Mouse (Mus musculus) liver, embryonic 15.5 days (tissue): ENCODE measurements around the gene Atg7. TPM values are rescaled to one million over a fixed set of nuclear protein-coding genes. Genes with fewer than 3 reads are reported as not detected.

Experiments used
- ATAC-seq: fragments of 200-750 bp; cut with Nextera tagmentation; 2 replicates; pipeline ENCODE4 v1.8.0; 2017; ENCODE audit warnings: moderate number of reproducible peaks, mild to moderate bottlenecking, moderate library complexity; ENCODE audit not compliant: insufficient read depth
- H3K27ac ChIP-seq: fragments of 300-500 bp; sonication (generic); replicated peaks from 2 replicates; pipeline ENCODE4 v1.5.1; 2015; ENCODE audit warnings: mild to moderate bottlenecking, inconsistent platforms
- H3K27me3 ChIP-seq: fragments of 300-500 bp; sonication (generic); 2 replicates; pipeline ENCODE4 v1.6.1; 2015; ENCODE audit warnings: mild to moderate bottlenecking, inconsistent platforms
- H3K36me3 ChIP-seq: fragments of 300-500 bp; sonication (generic); replicated peaks from 2 replicates; pipeline ENCODE4 v1.6.1; 2015; ENCODE audit warnings: moderate library complexity, mild to moderate bottlenecking, inconsistent platforms
- H3K4me1 ChIP-seq: fragments of 300-500 bp; sonication (generic); replicated peaks from 2 replicates; pipeline ENCODE4 v1.6.1; 2015; ENCODE audit warnings: inconsistent platforms
- H3K4me2 ChIP-seq: fragments of 300-500 bp; sonication (generic); 2 replicates; pipeline ENCODE4 v1.6.1; 2015; ENCODE audit warnings: moderate library complexity, mild to moderate bottlenecking, inconsistent platforms
- H3K4me3 ChIP-seq: fragments of 300-500 bp; sonication (generic); replicated peaks from 2 replicates; pipeline ENCODE4 v1.5.1; 2015; ENCODE audit warnings: mild to moderate bottlenecking, inconsistent platforms
- H3K9ac ChIP-seq: fragments of 300-500 bp; sonication (generic); 2 replicates; pipeline ENCODE4 v1.6.1; 2015; ENCODE audit warnings: moderate library complexity, mild to moderate bottlenecking, inconsistent platforms
- H3K9me3 ChIP-seq: fragments of 300-500 bp; sonication (generic); replicated peaks from 2 replicates; pipeline ENCODE4 v1.6.1; 2016; ENCODE audit warnings: inconsistent platforms
- WGBS: fragments of 180-500 bp; shearing (Covaris S2); methylation state at CpG from one replicate; pipeline ENCODE4 v1.1.7; 2015; ENCODE audit warnings: mixed read lengths; ENCODE audit not compliant: insufficient replicate concordance; 5-methylcytosine and 5-hydroxymethylcytosine counted together
- polyA plus RNA-seq: library from polyadenylated mRNA; unstranded; fragments of >200 nt; fragmentation: Nextera tagmentation; extraction: Ambion mirVana; gene quantifications from 2 replicates; pipeline ENCODE4 v1.2.1, GENCODE M21; 2015

Gene Atg7
- polyA plus RNA-seq, 1 experiment from 2014 or later = 12.5 TPM

- no peak for ATAC-seq
- H3K9ac ChIP-seq = no peak overlapping the region
- 62% methylated on average over 1 of the region's 1 CpGs for WGBS
- H3K4me3 ChIP-seq = no peak overlapping the region
- H3K4me2 ChIP-seq = no peak overlapping the region
- no peaks in the 10 kb centered on the region for H3K9me3 ChIP-seq
- no peaks in the 10 kb centered on the region for H3K36me3 ChIP-seq
- no peaks in the 10 kb centered on the region for H3K27me3 ChIP-seq
- no peak overlapping the region for H3K27ac ChIP-seq
- H3K4me1 ChIP-seq = no peaks in the 10 kb centered on the region
These were observed 162.0 kb downstream of the Atg7 start for GRCm38 (mm10) chr6:114804866-114805265.

GRCm38 (mm10) chr6:114805927-114806326 lies 163.0 kb downstream of the Atg7 start:
- Histone ChIP-seq H3K4me2 (no peak overlapping the region), H3K9me3 (no peaks in the 10 kb centered on the region), H3K9ac (no peak overlapping the region), H3K27ac (no peak overlapping the region), H3K4me1 (no peaks in the 10 kb centered on the region), H3K4me3 (no peak overlapping the region), H3K36me3 (no peaks in the 10 kb centered on the region), H3K27me3 (no peaks in the 10 kb centered on the region)
- WGBS = 81% methylated on average over 4 of the region's 4 CpGs
- ATAC-seq = no peak

- Histone ChIP-seq H3K4me1 (no peaks in the 10 kb centered on the region), H3K4me2 (no peak overlapping the region), H3K27me3 (no peaks in the 10 kb centered on the region), H3K27ac (no peak overlapping the region), H3K4me3 (no peak overlapping the region), H3K9ac (no peak overlapping the region), H3K36me3 (no peaks in the 10 kb centered on the region), H3K9me3 (no peaks in the 10 kb centered on the region)
- 45% methylated on average over 3 of the region's 3 CpGs for WGBS
- ATAC-seq = no peak
These were observed 164.6 kb downstream of the Atg7 start for GRCm38 (mm10) chr6:114807474-114807873.

DNA sequence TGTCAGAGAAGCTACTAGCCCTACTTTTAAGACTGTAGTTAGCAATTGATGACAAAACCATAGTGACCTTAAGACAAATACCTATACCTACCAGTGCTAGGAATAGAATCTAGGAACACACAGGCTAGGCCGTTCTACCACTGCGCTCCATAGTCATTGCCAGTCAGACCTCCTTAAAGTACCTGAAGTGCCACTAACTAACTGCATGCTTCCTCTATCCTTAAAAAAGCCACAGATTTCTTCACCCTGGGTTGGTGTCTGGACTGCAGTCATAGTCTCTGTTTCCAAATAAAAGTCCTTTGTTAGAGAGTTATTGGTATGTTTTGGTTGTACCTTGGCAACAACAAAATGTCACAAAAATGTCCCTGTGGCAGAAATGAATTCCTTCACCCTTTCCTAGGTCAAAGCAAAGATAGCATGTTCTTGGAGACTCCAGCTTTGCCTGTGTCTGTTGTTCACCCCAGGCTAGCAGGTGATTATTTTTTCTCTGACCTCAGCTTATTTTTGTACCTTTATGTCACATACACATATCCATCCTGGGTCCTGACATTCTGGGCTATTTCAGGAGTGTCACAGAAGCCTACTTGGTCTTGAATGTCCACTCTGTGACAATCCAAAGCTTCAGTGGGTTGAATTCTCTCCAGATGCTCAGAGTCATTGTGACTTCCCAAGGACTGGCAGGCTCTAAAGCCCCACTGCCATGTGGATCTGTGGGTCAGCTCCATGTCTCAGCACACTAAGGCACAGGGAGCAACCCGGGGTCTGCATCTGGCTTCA lies 165.9 kb downstream of the Atg7 start:
- Histone ChIP-seq H3K9me3 (no peaks in the 10 kb centered on the region), H3K27ac (no peak overlapping the region), H3K4me3 (no peak overlapping the region), H3K36me3 (no peaks in the 10 kb centered on the region), H3K27me3 (no peaks in the 10 kb centered on the region), H3K4me2 (no peak overlapping the region), H3K9ac (no peak overlapping the region), H3K4me1 (no peaks in the 10 kb centered on the region)
- 79% methylated on average over 3 of the region's 3 CpGs for WGBS
- no peak for ATAC-seq

DNA sequence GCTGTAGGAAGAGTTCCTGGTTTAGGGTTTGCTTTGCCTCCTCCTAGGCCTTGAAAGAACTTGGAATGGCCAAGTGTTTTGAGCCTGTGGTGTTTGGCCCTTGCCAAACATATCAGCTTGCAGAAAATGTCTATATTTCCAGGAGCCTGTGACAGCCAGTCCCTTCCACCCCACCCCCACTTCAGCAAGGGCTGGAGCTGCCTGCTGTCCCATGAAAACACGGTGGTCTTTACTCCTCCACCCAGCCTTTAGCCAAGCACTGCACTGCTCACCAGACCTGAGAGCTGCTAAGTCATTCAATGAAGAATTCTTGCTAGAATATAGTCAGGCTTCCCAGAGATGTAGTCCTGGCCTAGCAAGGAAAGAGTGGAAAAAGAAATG lies 166.5 kb downstream of the Atg7 start:
- Histone ChIP-seq H3K9me3 (no peaks in the 10 kb centered on the region), H3K27ac (no peak overlapping the region), H3K27me3 (no peaks in the 10 kb centered on the region), H3K4me3 (no peak overlapping the region), H3K9ac (no peak overlapping the region), H3K4me1 (no peaks in the 10 kb centered on the region), H3K36me3 (no peaks in the 10 kb centered on the region), H3K4me2 (no peak overlapping the region)
- ATAC-seq = no peak
- WGBS = 57% methylated on average over 1 of the region's 1 CpGs

DNA sequence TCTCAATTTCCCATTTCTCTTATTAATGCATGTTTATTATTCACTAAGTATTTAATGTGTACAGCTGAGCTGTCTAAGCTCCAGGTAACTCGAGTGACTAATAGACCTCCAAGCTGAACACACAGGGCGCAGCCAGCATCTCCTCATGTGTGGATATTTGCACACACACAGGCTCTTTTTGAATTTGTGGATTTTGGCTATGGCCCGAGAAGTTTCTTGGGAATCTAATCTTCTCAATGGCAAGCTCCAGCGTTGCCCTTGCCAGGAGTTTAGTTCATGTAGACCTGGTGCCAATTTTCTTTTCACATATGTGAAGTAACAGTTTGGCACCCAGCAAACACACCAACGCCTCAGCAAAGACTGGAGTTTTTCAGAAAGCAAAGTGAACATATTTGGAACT lies 169.4 kb downstream of the Atg7 start:
- Histone ChIP-seq H3K27ac (no peak overlapping the region), H3K36me3 (no peaks in the 10 kb centered on the region), H3K27me3 (no peaks in the 10 kb centered on the region), H3K4me1 (no peaks in the 10 kb centered on the region), H3K4me2 (no peak overlapping the region), H3K4me3 (no peak overlapping the region), H3K9me3 (no peaks in the 10 kb centered on the region), H3K9ac (no peak overlapping the region)
- ATAC-seq = no peak
- WGBS = 59% methylated on average over 5 of the region's 5 CpGs

GRCm38 (mm10) chr6:114812779-114813178 lies 169.9 kb downstream of the Atg7 start:
- Histone ChIP-seq H3K9me3 (no peaks in the 10 kb centered on the region), H3K4me1 (no peaks in the 10 kb centered on the region; the same call in 1 of the 2 replicates), H3K4me2 (no peak overlapping the region), H3K36me3 (no peaks in the 10 kb centered on the region), H3K27ac (no peak overlapping the region), H3K27me3 (no peaks in the 10 kb centered on the region), H3K9ac (no peak overlapping the region), H3K4me3 (no peak overlapping the region)
- 61% methylated on average over 4 of the region's 4 CpGs for WGBS
- ATAC-seq = no peak

DNA sequence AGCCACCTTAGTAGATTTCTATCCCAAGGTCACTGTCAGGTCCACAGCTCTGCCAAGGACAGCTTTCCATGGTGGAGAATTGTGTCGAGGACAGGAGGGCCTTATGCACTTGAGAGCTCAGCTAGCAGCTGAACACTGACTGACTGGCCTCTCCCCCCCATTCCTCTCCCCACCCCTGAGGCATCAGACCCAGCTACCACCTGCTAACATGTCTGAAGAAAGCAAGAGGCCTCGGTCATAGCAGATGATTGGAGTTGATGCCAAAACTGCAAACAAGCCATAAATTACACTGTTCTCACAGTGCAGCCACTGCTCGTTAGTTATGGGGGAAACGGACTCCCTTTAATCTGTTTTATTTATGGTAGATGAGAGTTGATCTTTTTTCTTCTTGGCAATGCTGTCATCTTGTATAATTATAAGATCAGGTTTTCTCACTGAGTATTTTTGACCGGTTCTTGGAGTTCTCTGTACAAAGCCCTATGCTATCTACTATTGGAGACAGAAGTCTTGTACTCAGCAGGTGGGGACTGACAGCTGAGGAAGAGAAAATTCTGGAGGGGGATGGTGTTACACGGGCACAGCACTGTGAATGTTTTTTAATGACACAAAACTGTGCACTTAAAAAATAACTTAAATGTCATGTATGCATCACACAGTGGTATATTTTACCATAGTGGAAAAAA lies 171.4 kb downstream of the Atg7 start:
- no peak for ATAC-seq
- Histone ChIP-seq H3K27me3 (no peaks in the 10 kb centered on the region), H3K27ac (no peak overlapping the region), H3K9ac (no peak overlapping the region), H3K4me1 (peaks cover 6% of the 10 kb centered on the region), H3K4me3 (no peak overlapping the region), H3K36me3 (no peaks in the 10 kb centered on the region), H3K4me2 (no peak overlapping the region), H3K9me3 (no peaks in the 10 kb centered on the region)
- WGBS = 64% methylated on average over 6 of the region's 6 CpGs

- H3K4me3 ChIP-seq = no peak overlapping the region
- H3K36me3 ChIP-seq = no peaks in the 10 kb centered on the region
- no peak overlapping the region for H3K9ac ChIP-seq
- ATAC-seq = no peak
- no peaks in the 10 kb centered on the region for H3K9me3 ChIP-seq
- 70% methylated on average over 5 of the region's 5 CpGs for WGBS
- H3K4me2 ChIP-seq = no peak overlapping the region
- no peak overlapping the region for H3K27ac ChIP-seq
- no peaks in the 10 kb centered on the region for H3K27me3 ChIP-seq
- peaks cover 7% of the 10 kb centered on the region for H3K4me1 ChIP-seq
These were observed 172.2 kb downstream of the Atg7 start for GRCm38 (mm10) chr6:114814882-114815650.

GRCm38 (mm10) chr6:114817948-114818347 lies 175.1 kb downstream of the Atg7 start:
- Histone ChIP-seq H3K27me3 (no peaks in the 10 kb centered on the region), H3K4me3 (no peak overlapping the region), H3K9ac (no peak overlapping the region), H3K4me2 (no peak overlapping the region; the same call in 1 of the 2 replicates), H3K36me3 (no peaks in the 10 kb centered on the region), H3K4me1 (peaks cover 9% of the 10 kb centered on the region), H3K9me3 (no peaks in the 10 kb centered on the region), H3K27ac (no peak overlapping the region)
- no peak for ATAC-seq
- WGBS = 6% methylated on average over 11 of the region's 11 CpGs

- Histone ChIP-seq H3K27ac (no peak overlapping the region), H3K4me3 (no peak overlapping the region), H3K4me1 (peaks cover 9% of the 10 kb centered on the region), H3K9me3 (no peaks in the 10 kb centered on the region), H3K36me3 (no peaks in the 10 kb centered on the region), H3K27me3 (no peaks in the 10 kb centered on the region), H3K9ac (no peak overlapping the region), H3K4me2 (no peak overlapping the region)
- WGBS = 25% methylated on average over 6 of the region's 6 CpGs
- no peak for ATAC-seq
These were observed 175.6 kb downstream of the Atg7 start for GRCm38 (mm10) chr6:114818471-114818870.
